Mouse (Mus musculus): Measurements from ENCODE around the gene Olfr700. TPM values are rescaled to one million over a fixed set of nuclear protein-coding genes. Genes with fewer than 3 reads are reported as not detected.
"Not testable (repeated sequence)": the region's sequence is repeated elsewhere in the genome, so short reads cannot be mapped to it uniquely, and the experiment has no call there.

The Olfr700 gene
- not detected for total RNA-seq (2021)
- long read RNA-seq, experiment 1: 0 reads
- long read RNA-seq, experiment 2: 0 reads

GRCm38 (mm10) chr7:106808734-106809133 is at the start of gene Olfr700:
Gene Olfr700, minus strand, starts transcription at chr7:106808834.
- DNase-seq: no peak
- intact Hi-C loops (cut with DNase I; ENCODE audit: low total_unique reads): no loop called here

- intact Hi-C loops (cut with DNase I; ENCODE audit: low total_unique reads): no loop called here
- DNase-seq: no peak
Measured at GRCm38 (mm10) chr7:106843060-106843459, 34.4 kb upstream of the Olfr700 start, which contains the start of gene Olfr703. Gene Olfr703, plus strand, starts transcription at chr7:106843360.

- DNase-seq: no peak
Measured at GRCm38 (mm10) chr7:106833793-106834192, 25.2 kb upstream of the Olfr700 start, which contains the start of gene Olfr702. Gene Olfr702, minus strand, starts transcription at chr7:106833893.

GRCm38 (mm10) chr7:106818414-106818813 is 9.8 kb upstream of the Olfr700 start:
- DNase-seq: no peak
- intact Hi-C loops (cut with DNase I; ENCODE audit: low total_unique reads): no loop called here

More at GRCm38 (mm10) chr7:106833793-106834192, 25.2 kb upstream of the Olfr700 start, which contains the start of gene Olfr702:
- intact Hi-C loops (cut with DNase I; ENCODE audit: low total_unique reads): no loop called here

GRCm38 (mm10) chr7:106815775-106816174 is 7.1 kb upstream of the Olfr700 start:
- no peak for DNase-seq
- intact Hi-C loops (cut with DNase I; ENCODE audit: low total_unique reads): no loop called here

- DNase-seq: no peak
- intact Hi-C loops (cut with DNase I; ENCODE audit: low total_unique reads): no loop called here
Measured at GRCm38 (mm10) chr7:106813829-106814228, 5.2 kb upstream of the Olfr700 start, which contains the start of gene Olfr701. Gene Olfr701, plus strand, starts transcription at chr7:106814129.

GRCm38 (mm10) chr7:106793098-106793497 is 15.5 kb downstream of the Olfr700 start, which contains the start of gene Olfr699:
Gene Olfr699, minus strand, starts transcription at chr7:106793198.
- intact Hi-C loops (cut with DNase I; ENCODE audit: low total_unique reads): no loop called here
- DNase-seq: no peak

GRCm38 (mm10) chr7:106788330-106788729 is 20.3 kb downstream of the Olfr700 start:
- no peak for DNase-seq
- intact Hi-C loops (cut with DNase I; ENCODE audit: low total_unique reads): no loop called here

- DNase-seq; intact Hi-C loops (cut with DNase I; ENCODE audit: low total_unique reads): not testable (repeated sequence)
Measured at GRCm38 (mm10) chr7:106761008-106761407, 47.6 kb downstream of the Olfr700 start.

- no peak for DNase-seq
Measured at GRCm38 (mm10) chr7:106758800-106759199, 49.8 kb downstream of the Olfr700 start.

More at GRCm38 (mm10) chr7:106758800-106759199, 49.8 kb downstream of the Olfr700 start:
- intact Hi-C loops (cut with DNase I; ENCODE audit: low total_unique reads): no loop called here

Other genes starting within 250 kb of the Olfr700 start
- gene Olfr693, start 128.2 kb downstream of the Olfr700 start, total RNA-seq (2021): not detected
- gene Olfr694, start 117.0 kb downstream of the Olfr700 start, total RNA-seq (2021): not detected
- gene Olfr695, start 92.4 kb downstream of the Olfr700 start, total RNA-seq (2021): not detected
- gene Olfr697, start 66.4 kb downstream of the Olfr700 start, total RNA-seq (2021): not detected
- gene Olfr698, start 53.4 kb downstream of the Olfr700 start, total RNA-seq (2021): not detected
- not detected for gene Olfr699, start 15.6 kb downstream of the Olfr700 start, total RNA-seq (2021)
- not detected for gene Olfr701, start 5.3 kb upstream of the Olfr700 start, total RNA-seq (2021)
- not detected for gene Olfr702, start 25.1 kb upstream of the Olfr700 start, total RNA-seq (2021)
- gene Olfr703, start 34.5 kb upstream of the Olfr700 start, total RNA-seq (2021): not detected
- gene Olfr704, start 54.4 kb upstream of the Olfr700 start, total RNA-seq (2021): not detected
- gene Olfr705, start 68.1 kb upstream of the Olfr700 start, total RNA-seq (2021): not detected
- not detected for gene Olfr706, start 79.3 kb upstream of the Olfr700 start, total RNA-seq (2021)
- gene Olfr707, start 92.4 kb upstream of the Olfr700 start, total RNA-seq (2021): not detected
- not detected for gene Olfr1532-ps1, start 99.2 kb upstream of the Olfr700 start, total RNA-seq (2021)
- under 1 TPM in 1 of 2 experiments, not detected in 1; 0.04 TPM for gene Olfr709-ps1, start 123.4 kb upstream of the Olfr700 start, total RNA-seq (2021)
- gene Olfr710, start 139.5 kb upstream of the Olfr700 start, total RNA-seq (2021): not detected
- not detected for gene Olfr6, start 155.1 kb upstream of the Olfr700 start, total RNA-seq (2021)
- not detected for gene Olfr711, start 166.6 kb upstream of the Olfr700 start, total RNA-seq (2021)
- not detected for gene Olfr2, start 197.2 kb upstream of the Olfr700 start, total RNA-seq (2021)
- not detected for gene Olfr713, start 222.3 kb upstream of the Olfr700 start, total RNA-seq (2021)